Mouse (Mus musculus) mouse trophoblast stem cell (cell line): ENCODE data around the gene Itgb7.
"Not testable (repeated sequence)": the region's sequence is repeated elsewhere in the genome, so short reads cannot be mapped to it uniquely, and the experiment has no call there.

Experiments
- in situ Hi-C, 2 experiments: fragments of 300-500 bp; cut with MseI, MboI; formaldehyde crosslinking; loops; 2 replicates in 1 of 2; 3 replicates in 1 of 2; pipeline ENCODE4 v1.15.1; 2025

Itgb7 gene

GRCm38 (mm10) chr15:102230408-102231321 is 1.1 kb downstream of the Itgb7 start:
- in situ Hi-C loops: no loop called here

- in situ Hi-C loops: not testable (repeated sequence)
These were observed 6.1 kb downstream of the Itgb7 start for GRCm38 (mm10) chr15:102225619-102226018.

GRCm38 (mm10) chr15:102224992-102225617 is 6.6 kb downstream of the Itgb7 start:
- in situ Hi-C loops: loop anchor here (5.0 kb wide), 2 partner anchors 38 to 48 kb away; no protein-coding TSS in a partner anchor

GRCm38 (mm10) chr15:102224186-102224991 is 7.4 kb downstream of the Itgb7 start:
- in situ Hi-C loops: loop anchor here (5.0 kb wide), 2 partner anchors 37 to 47 kb away; no protein-coding TSS in a partner anchor

GRCm38 (mm10) chr15:102222386-102222785 is 9.4 kb downstream of the Itgb7 start:
- in situ Hi-C loops: loop anchor here (5.0 kb wide), 2 partner anchors 35 to 45 kb away; no protein-coding TSS in a partner anchor

GRCm38 (mm10) chr15:102217325-102217724 is 14.4 kb downstream of the Itgb7 start:
- in situ Hi-C loops: no loop called here

- in situ Hi-C loops: no loop called here
These were observed 15.1 kb downstream of the Itgb7 start for GRCm38 (mm10) chr15:102216459-102217228.

GRCm38 (mm10) chr15:102215624-102216023 is 16.1 kb downstream of the Itgb7 start:
- in situ Hi-C loops: no loop called here

- in situ Hi-C loops: no loop called here
These were observed 17.6 kb downstream of the Itgb7 start for GRCm38 (mm10) chr15:102214132-102214531.

- in situ Hi-C loops: no loop called here
These were observed 19.8 kb downstream of the Itgb7 start for GRCm38 (mm10) chr15:102211895-102212294.

GRCm38 (mm10) chr15:102210816-102211215 is 20.9 kb downstream of the Itgb7 start:
- in situ Hi-C loops: no loop called here

GRCm38 (mm10) chr15:102209114-102209513 is 22.6 kb downstream of the Itgb7 start:
- in situ Hi-C loops: no loop called here

- in situ Hi-C loops: no loop called here
These were observed 23.6 kb downstream of the Itgb7 start for GRCm38 (mm10) chr15:102208092-102208561.

GRCm38 (mm10) chr15:102207351-102207750 is 24.4 kb downstream of the Itgb7 start:
- in situ Hi-C loops: no loop called here

- in situ Hi-C loops: no loop called here
These were observed 26.0 kb downstream of the Itgb7 start for GRCm38 (mm10) chr15:102205779-102206178.

- in situ Hi-C loops: no loop called here
These were observed 26.9 kb downstream of the Itgb7 start, which contains the start of gene Csad for GRCm38 (mm10) chr15:102204674-102205505. Csad (minus strand) TSS chr15:102204724.

- in situ Hi-C loops: no loop called here
These were observed 27.8 kb downstream of the Itgb7 start for GRCm38 (mm10) chr15:102203835-102204381.

- in situ Hi-C loops: no loop called here
These were observed 28.5 kb downstream of the Itgb7 start, which contains the start of gene Zfp740 for GRCm38 (mm10) chr15:102202971-102203834. Zfp740 (plus strand) TSS chr15:102203249.
